Mouse (Mus musculus): ENCODE data around the gene Pfkm. TPM values are rescaled to one million over a fixed set of nuclear protein-coding genes. Genes with fewer than 3 reads are reported as not detected.

Pfkm gene
- polyA plus RNA-seq, 1 experiment: 391 TPM

- Histone ChIP-seq H3K4me3 (ENCODE audit: insufficient read depth, low read length) (peak overlapping the region; percentile 38), H3K4me1 (ENCODE audit: control insufficient read depth, insufficient read depth, low read length) (peaks cover 2% of the 10 kb centered on the region; the same call in 1 of the 2 replicates), H3K27ac (ENCODE audit: insufficient read depth, low read length) (peak overlapping the region; percentile 30; the same call in 1 of the 2 replicates)
- TF ChIP-seq CTCF (IDR thresholded peaks at IDR 0.05; ENCODE audit: extremely low read depth, insufficient read depth, low read length) (no peak), POLR2A (IDR thresholded peaks at IDR 0.05; ENCODE audit: extremely low read depth, insufficient read depth, low read length) (peak; percentile 53; the same call in 1 of the 2 replicates)
These were observed 53.3 kb downstream of the Pfkm start for GRCm38 (mm10) chr15:98145559-98146181.

GRCm38 (mm10) chr15:98148356-98148755 is 56.0 kb downstream of the Pfkm start:
- peaks cover 4% of the 10 kb centered on the region; the same call in 1 of the 2 replicates for H3K4me1 ChIP-seq (ENCODE audit: control insufficient read depth, insufficient read depth, low read length)
- H3K4me3 ChIP-seq (ENCODE audit: insufficient read depth, low read length): no peak overlapping the region
- H3K27ac ChIP-seq (ENCODE audit: insufficient read depth, low read length): no peak overlapping the region
- no peak for TF ChIP-seq CTCF (IDR thresholded peaks at IDR 0.05; ENCODE audit: extremely low read depth, insufficient read depth, low read length)
- TF ChIP-seq POLR2A (IDR thresholded peaks at IDR 0.05; ENCODE audit: extremely low read depth, insufficient read depth, low read length): no peak

GRCm38 (mm10) chr15:98149166-98149602 is 56.8 kb downstream of the Pfkm start:
- no peak overlapping the region for H3K27ac ChIP-seq (ENCODE audit: insufficient read depth, low read length)
- TF ChIP-seq CTCF (IDR thresholded peaks at IDR 0.05; ENCODE audit: extremely low read depth, insufficient read depth, low read length) (no peak), POLR2A (IDR thresholded peaks at IDR 0.05; ENCODE audit: extremely low read depth, insufficient read depth, low read length) (no peak)
- H3K4me3 ChIP-seq (ENCODE audit: insufficient read depth, low read length): no peak overlapping the region
- peaks cover 4% of the 10 kb centered on the region; the same call in 1 of the 2 replicates for H3K4me1 ChIP-seq (ENCODE audit: control insufficient read depth, insufficient read depth, low read length)

GRCm38 (mm10) chr15:98152916-98153315 is 60.5 kb downstream of the Pfkm start:
- H3K27ac ChIP-seq (ENCODE audit: insufficient read depth, low read length): peak overlapping the region; percentile 78
- H3K4me1 ChIP-seq (ENCODE audit: control insufficient read depth, insufficient read depth, low read length): 0 out of 2 replicates have a peak, but pooled peaks cover 1% of the 10 kb centered on the region
- no peak overlapping the region for H3K4me3 ChIP-seq (ENCODE audit: insufficient read depth, low read length)
- TF ChIP-seq POLR2A (IDR thresholded peaks at IDR 0.05; ENCODE audit: extremely low read depth, insufficient read depth, low read length): no peak
- no peak for TF ChIP-seq CTCF (IDR thresholded peaks at IDR 0.05; ENCODE audit: extremely low read depth, insufficient read depth, low read length)

GRCm38 (mm10) chr15:98153625-98154024 is 61.2 kb downstream of the Pfkm start:
- Histone ChIP-seq H3K27ac (ENCODE audit: insufficient read depth, low read length) (no peak overlapping the region), H3K4me1 (ENCODE audit: control insufficient read depth, insufficient read depth, low read length) (0 out of 2 replicates have a peak, but pooled peaks cover 1% of the 10 kb centered on the region), H3K4me3 (ENCODE audit: insufficient read depth, low read length) (no peak overlapping the region)
- TF ChIP-seq POLR2A (IDR thresholded peaks at IDR 0.05; ENCODE audit: extremely low read depth, insufficient read depth, low read length) (no peak), CTCF (IDR thresholded peaks at IDR 0.05; ENCODE audit: extremely low read depth, insufficient read depth, low read length) (peak; percentile 52; the same call in 1 of the 2 replicates)

- TF ChIP-seq CTCF (IDR thresholded peaks at IDR 0.05; ENCODE audit: extremely low read depth, insufficient read depth, low read length): no peak
- no peak for TF ChIP-seq POLR2A (IDR thresholded peaks at IDR 0.05; ENCODE audit: extremely low read depth, insufficient read depth, low read length)
- Histone ChIP-seq H3K4me3 (ENCODE audit: insufficient read depth, low read length) (no peak overlapping the region), H3K27ac (ENCODE audit: insufficient read depth, low read length) (no peak overlapping the region), H3K4me1 (ENCODE audit: control insufficient read depth, insufficient read depth, low read length) (0 out of 2 replicates have a peak, but pooled peaks cover 1% of the 10 kb centered on the region)
These were observed 61.8 kb downstream of the Pfkm start for GRCm38 (mm10) chr15:98154146-98154545.

- TF ChIP-seq CTCF (IDR thresholded peaks at IDR 0.05; ENCODE audit: extremely low read depth, insufficient read depth, low read length) (no peak), POLR2A (IDR thresholded peaks at IDR 0.05; ENCODE audit: extremely low read depth, insufficient read depth, low read length) (no peak)
- Histone ChIP-seq H3K4me3 (ENCODE audit: insufficient read depth, low read length) (no peak overlapping the region), H3K27ac (ENCODE audit: insufficient read depth, low read length) (no peak overlapping the region), H3K4me1 (ENCODE audit: control insufficient read depth, insufficient read depth, low read length) (0 out of 2 replicates have a peak, but pooled peaks cover 1% of the 10 kb centered on the region)
These were observed 62.2 kb downstream of the Pfkm start for GRCm38 (mm10) chr15:98154631-98155030.

GRCm38 (mm10) chr15:98155272-98155671 is 62.9 kb downstream of the Pfkm start:
- Histone ChIP-seq H3K4me3 (ENCODE audit: insufficient read depth, low read length) (no peak overlapping the region), H3K27ac (ENCODE audit: insufficient read depth, low read length) (no peak overlapping the region), H3K4me1 (ENCODE audit: control insufficient read depth, insufficient read depth, low read length) (0 out of 2 replicates have a peak, but pooled peaks cover 1% of the 10 kb centered on the region)
- no peak for TF ChIP-seq POLR2A (IDR thresholded peaks at IDR 0.05; ENCODE audit: extremely low read depth, insufficient read depth, low read length)
- no peak for TF ChIP-seq CTCF (IDR thresholded peaks at IDR 0.05; ENCODE audit: extremely low read depth, insufficient read depth, low read length)

GRCm38 (mm10) chr15:98155944-98156343 is 63.6 kb downstream of the Pfkm start:
- H3K4me1 ChIP-seq (ENCODE audit: control insufficient read depth, insufficient read depth, low read length): 0 out of 2 replicates have a peak, but pooled peaks cover 1% of the 10 kb centered on the region
- no peak overlapping the region for H3K27ac ChIP-seq (ENCODE audit: insufficient read depth, low read length)
- TF ChIP-seq POLR2A (IDR thresholded peaks at IDR 0.05; ENCODE audit: extremely low read depth, insufficient read depth, low read length): no peak
- no peak for TF ChIP-seq CTCF (IDR thresholded peaks at IDR 0.05; ENCODE audit: extremely low read depth, insufficient read depth, low read length)
- H3K4me3 ChIP-seq (ENCODE audit: insufficient read depth, low read length): no peak overlapping the region

- Histone ChIP-seq H3K4me3 (ENCODE audit: insufficient read depth, low read length) (no peak overlapping the region), H3K27ac (ENCODE audit: insufficient read depth, low read length) (no peak overlapping the region), H3K4me1 (ENCODE audit: control insufficient read depth, insufficient read depth, low read length) (0 out of 2 replicates have a peak, but pooled peaks cover 1% of the 10 kb centered on the region)
- TF ChIP-seq CTCF (IDR thresholded peaks at IDR 0.05; ENCODE audit: extremely low read depth, insufficient read depth, low read length) (no peak), POLR2A (IDR thresholded peaks at IDR 0.05; ENCODE audit: extremely low read depth, insufficient read depth, low read length) (no peak)
These were observed 64.9 kb downstream of the Pfkm start for GRCm38 (mm10) chr15:98157253-98157652.

All from cortical plate, adult 2 months (tissue).